Mouse (Mus musculus) thymus, postnatal 25 days (tissue): ENCODE data around the gene Ltn1.

ENCODE experiments used
- DNase-seq: peaks from one replicate; pipeline ENCODE4 v3.0.0; 2022

Ltn1 gene

GRCm38 (mm10) chr16:87432033-87432814, at the start of gene Ltn1:
Gene Ltn1, minus strand, starts transcription at chr16:87432612.
- DNase-seq, result peak; percentile 96

GRCm38 (mm10) chr16:87470579-87470978, 38.2 kb upstream of the Ltn1 start:
- DNase-seq, result no peak

- DNase-seq, result no peak
Measured at GRCm38 (mm10) chr16:87458752-87459151, 26.3 kb upstream of the Ltn1 start.

- DNase-seq, result no peak
Measured at GRCm38 (mm10) chr16:87455180-87455611, 22.8 kb upstream of the Ltn1 start.

- DNase-seq, result peak; percentile 92
Measured at GRCm38 (mm10) chr16:87454419-87455179, 22.2 kb upstream of the Ltn1 start, which contains the start of gene Usp16. Gene Usp16, plus strand, starts transcription at chr16:87454703.

- no peak for DNase-seq
Measured at GRCm38 (mm10) chr16:87453226-87453625, 20.8 kb upstream of the Ltn1 start.

GRCm38 (mm10) chr16:87445528-87445927, 13.1 kb upstream of the Ltn1 start:
- no peak for DNase-seq

- no peak for DNase-seq
Measured at GRCm38 (mm10) chr16:87445110-87445509, 12.7 kb upstream of the Ltn1 start.

GRCm38 (mm10) chr16:87444071-87444470, 11.7 kb upstream of the Ltn1 start:
- DNase-seq, result no peak

- no peak for DNase-seq
Measured at GRCm38 (mm10) chr16:87443245-87443644, 10.8 kb upstream of the Ltn1 start.

- DNase-seq, result no peak
Measured at GRCm38 (mm10) chr16:87442291-87442690, 9.9 kb upstream of the Ltn1 start.

- DNase-seq, result peak; percentile 34
Measured at GRCm38 (mm10) chr16:87441089-87441488, 8.7 kb upstream of the Ltn1 start.

GRCm38 (mm10) chr16:87440184-87440686, 7.8 kb upstream of the Ltn1 start, which contains the start of gene Rwdd2b:
Gene Rwdd2b, minus strand, starts transcription at chr16:87440573.
- DNase-seq, result peak; percentile 94

- no peak for DNase-seq
Measured at GRCm38 (mm10) chr16:87438697-87439096, 6.3 kb upstream of the Ltn1 start.

GRCm38 (mm10) chr16:87437096-87437495, 4.7 kb upstream of the Ltn1 start:
- DNase-seq, result no peak

- no peak for DNase-seq
Measured at GRCm38 (mm10) chr16:87435411-87436205, 3.2 kb upstream of the Ltn1 start.

- DNase-seq, result no peak
Measured at GRCm38 (mm10) chr16:87434946-87435345, 2.5 kb upstream of the Ltn1 start.

- no peak for DNase-seq
Measured at GRCm38 (mm10) chr16:87434266-87434665, 1.9 kb upstream of the Ltn1 start.

GRCm38 (mm10) chr16:87427516-87427915, 4.9 kb downstream of the Ltn1 start:
- DNase-seq, result no peak

- DNase-seq, result no peak
Measured at GRCm38 (mm10) chr16:87420662-87421061, 11.8 kb downstream of the Ltn1 start.

GRCm38 (mm10) chr16:87405001-87405400, 27.4 kb downstream of the Ltn1 start:
- DNase-seq, result peak; percentile 7

- peak; percentile 39 for DNase-seq
Measured at GRCm38 (mm10) chr16:87393813-87394548, 38.4 kb downstream of the Ltn1 start.
